In the genomic region with DNA sequence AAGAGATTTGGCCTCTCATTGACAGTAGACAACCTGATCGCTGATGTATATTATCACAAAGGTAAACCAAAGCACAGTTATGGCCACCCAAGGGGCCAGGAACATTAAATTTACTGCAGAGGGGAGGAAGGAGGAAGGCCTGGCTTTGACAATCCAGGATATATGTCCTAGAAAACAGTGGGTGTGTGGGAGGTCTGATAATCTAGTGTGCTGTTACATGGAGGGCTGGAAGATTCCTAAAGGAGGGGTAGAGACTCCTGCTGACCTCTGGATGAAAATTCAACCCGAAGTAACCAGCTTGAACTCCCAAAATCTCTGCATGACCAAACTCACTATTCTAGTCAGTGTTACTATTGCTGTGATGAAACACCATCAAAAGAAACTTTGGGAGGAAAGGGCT, we compare ENCODE assay signal across 23 mouse cellular contexts. TPM values are rescaled to one million over a fixed set of nuclear protein-coding genes. Genes with fewer than 3 reads are reported as not detected.
"Had no signal": no experiment of that assay in that cellular context is flagged by ENCODE, and none has a peak within 500 bp of the region (broad histone marks: within the 10 kb centered on the region; RNA-seq: fewer than 3 reads in every experiment).

No protein-coding gene starts in this region.

- H3K4me1 ChIP-seq: neural tube, embryonic 15.5 days; stomach, embryonic 15.5 days had no signal

- H3K27ac ChIP-seq: neural tube, embryonic 15.5 days; stomach, embryonic 15.5 days; stomach, postnatal 0 days had no signal

- H3K4me3 ChIP-seq: neural tube, embryonic 15.5 days; stomach, embryonic 15.5 days had no signal

- H3K9me3 ChIP-seq: neural tube, embryonic 15.5 days; stomach, embryonic 15.5 days had no signal

- H3K9ac ChIP-seq: neural tube, embryonic 15.5 days; stomach, embryonic 15.5 days had no signal

- H3K27me3 ChIP-seq: neural tube, embryonic 15.5 days; stomach, embryonic 15.5 days had no signal

- DNase-seq: retina, postnatal 1 day; right cerebral cortex, adult 18-20 months; right cerebral cortex, postnatal 14 days; right cerebral cortex, postnatal 25 days; right cerebral cortex, postnatal 4 days; spleen, adult 18-20 months; thymus, adult 18-20 months; thymus, adult 2 months; thymus, postnatal 14 days; thymus, postnatal 25 days; thymus, postnatal 36 days; thymus, postnatal 4 days had no signal

- H3K4me2 ChIP-seq: neural tube, embryonic 15.5 days; stomach, embryonic 15.5 days had no signal

- H3K36me3 ChIP-seq: neural tube, embryonic 15.5 days; stomach, embryonic 15.5 days had no signal

RNA-seq across cellular contexts. Expression of gene Olfr764-ps1, which starts 11.4 kb away (rescaled TPM):
- polyA plus RNA-seq: neural tube, embryonic 14.5 days; neural tube, embryonic 15.5 days; small intestine, adult 2 months; spleen, adult 2 months; stomach, embryonic 14.5 days; stomach, embryonic 15.5 days; stomach, embryonic 16.5 days; stomach, postnatal 0 days; thymus, adult 2 months; thymus, postnatal 0 days; urinary bladder, adult 2 months had no signal

RNA-seq across cellular contexts. Expression of gene Olfr763, which starts 17.8 kb away (rescaled TPM):
- polyA plus RNA-seq: neural tube, embryonic 14.5 days; neural tube, embryonic 15.5 days; small intestine, adult 2 months; spleen, adult 2 months; stomach, embryonic 14.5 days; stomach, embryonic 15.5 days; stomach, embryonic 16.5 days; stomach, postnatal 0 days; testis, adult 2 months; thymus, adult 2 months; thymus, postnatal 0 days; urinary bladder, adult 2 months had no signal

RNA-seq across cellular contexts. Expression of gene Olfr765, which starts 21.5 kb away (rescaled TPM):
- polyA plus RNA-seq: neural tube, embryonic 14.5 days; neural tube, embryonic 15.5 days; small intestine, adult 2 months; spleen, adult 2 months; stomach, embryonic 14.5 days; stomach, embryonic 15.5 days; stomach, embryonic 16.5 days; stomach, postnatal 0 days; testis, adult 2 months; thymus, adult 2 months; thymus, postnatal 0 days; urinary bladder, adult 2 months had no signal

RNA-seq across cellular contexts. Expression of gene Olfr9, which starts 39.1 kb away (rescaled TPM):
- polyA plus RNA-seq: neural tube, embryonic 14.5 days; neural tube, embryonic 15.5 days; small intestine, adult 2 months; spleen, adult 2 months; stomach, embryonic 14.5 days; stomach, embryonic 15.5 days; stomach, embryonic 16.5 days; stomach, postnatal 0 days; testis, adult 2 months; thymus, adult 2 months; thymus, postnatal 0 days; urinary bladder, adult 2 months had no signal

RNA-seq across cellular contexts. Expression of gene Olfr766-ps1, which starts 40.4 kb away (rescaled TPM):
- polyA plus RNA-seq: neural tube, embryonic 14.5 days; neural tube, embryonic 15.5 days; small intestine, adult 2 months; spleen, adult 2 months; stomach, embryonic 14.5 days; stomach, embryonic 15.5 days; stomach, embryonic 16.5 days; stomach, postnatal 0 days; testis, adult 2 months; thymus, adult 2 months; thymus, postnatal 0 days; urinary bladder, adult 2 months had no signal
